Mouse (Mus musculus): ENCODE results near the gene Bcas1. TPM values are rescaled to one million over a fixed set of nuclear protein-coding genes. Genes with fewer than 3 reads are reported as not detected.
"Not testable (repeated sequence)": the region's sequence is repeated elsewhere in the genome, so short reads cannot be mapped to it uniquely, and the experiment has no call there.

The Bcas1 gene
- polyA plus RNA-seq (2012; rRNA removed): 0.33 and 0.42 TPM in 2 replicates

DNA sequence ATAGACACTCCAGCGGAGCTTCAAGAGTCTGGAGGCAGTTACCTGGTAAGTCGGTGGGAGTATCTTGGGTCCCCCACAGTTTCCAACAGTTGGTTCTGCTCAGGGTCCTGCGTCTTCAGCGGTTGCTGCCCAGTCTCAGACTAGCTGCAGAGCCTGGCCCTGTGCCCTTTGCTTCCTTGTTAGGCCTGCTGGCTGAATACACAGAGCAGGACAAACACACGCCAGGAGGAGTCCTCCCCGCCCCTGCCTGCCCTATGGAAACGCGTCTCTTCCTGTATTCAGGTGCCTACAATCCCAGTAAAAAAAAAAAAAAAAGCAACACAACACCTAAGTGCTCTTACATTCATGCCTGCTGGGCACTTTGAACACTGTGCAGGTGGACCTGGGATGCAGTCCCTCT, at the start of gene Bcas1:
Gene Bcas1, minus strand, starts transcription at position 142 of the 400 bp plus-strand sequence.
- DNase-seq (ENCODE audit: low read depth): no peak

DNA sequence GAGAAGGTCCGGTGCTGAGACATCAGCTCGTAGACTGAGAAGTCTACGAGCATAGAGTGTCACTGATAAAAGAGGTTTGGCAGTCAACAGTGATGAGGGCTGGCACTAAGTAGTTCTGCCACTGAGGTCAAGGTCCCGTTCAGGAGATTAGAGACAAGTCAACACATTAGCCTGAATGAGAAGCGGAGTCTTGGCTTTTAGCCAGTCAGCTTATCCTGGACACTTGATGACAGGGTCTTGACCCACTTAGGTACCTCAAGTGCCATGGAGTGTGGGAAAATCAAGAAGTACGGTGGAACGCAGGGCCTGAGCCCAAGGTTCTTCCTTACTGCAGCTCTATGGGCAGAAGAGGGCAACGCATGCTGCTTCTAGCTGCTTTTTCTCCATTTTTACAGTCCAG, 49.0 kb upstream of the Bcas1 start:
- no peak for DNase-seq (ENCODE audit: low read depth)

DNA sequence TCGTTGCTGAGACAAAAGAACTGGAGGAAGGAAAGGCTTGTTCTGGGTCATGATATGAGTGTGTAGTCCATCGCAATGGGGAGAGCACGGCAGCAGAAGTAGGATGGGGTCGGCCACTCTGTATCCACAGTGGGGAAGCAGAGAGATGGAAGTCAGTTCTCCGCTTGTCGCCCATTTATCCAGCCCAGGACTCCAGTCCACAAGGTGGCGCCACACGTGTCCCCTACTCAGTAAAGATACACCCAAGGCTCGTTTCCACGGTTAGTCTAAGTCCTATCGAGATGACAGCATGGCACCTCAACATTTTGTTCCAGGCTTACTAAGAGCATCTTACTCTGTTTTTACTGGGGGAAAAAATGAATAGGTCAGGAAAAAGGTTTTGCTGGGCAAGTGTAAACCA, 48.6 kb upstream of the Bcas1 start:
- no peak for DNase-seq (ENCODE audit: low read depth)

DNA sequence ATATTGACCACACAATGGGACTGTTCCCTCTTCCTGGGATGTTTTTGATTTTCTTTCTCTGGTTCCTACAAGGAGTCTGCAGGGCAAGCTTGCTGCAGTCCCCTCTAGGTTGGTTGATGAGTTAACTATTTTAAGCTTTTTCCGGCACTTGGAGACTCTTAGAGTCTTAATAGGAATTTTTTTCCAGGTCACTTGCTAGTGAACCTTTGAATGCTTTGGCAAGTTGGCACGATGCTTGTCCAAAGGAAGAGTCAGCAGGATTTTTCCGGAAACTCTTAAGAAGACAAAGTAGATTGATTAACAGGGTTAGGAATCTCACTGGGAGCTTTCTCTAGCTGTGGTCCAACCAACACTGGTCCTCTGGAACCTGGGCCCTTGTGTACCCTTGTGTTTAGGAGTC, 47.5 kb upstream of the Bcas1 start:
- no peak for DNase-seq (ENCODE audit: low read depth)

DNA sequence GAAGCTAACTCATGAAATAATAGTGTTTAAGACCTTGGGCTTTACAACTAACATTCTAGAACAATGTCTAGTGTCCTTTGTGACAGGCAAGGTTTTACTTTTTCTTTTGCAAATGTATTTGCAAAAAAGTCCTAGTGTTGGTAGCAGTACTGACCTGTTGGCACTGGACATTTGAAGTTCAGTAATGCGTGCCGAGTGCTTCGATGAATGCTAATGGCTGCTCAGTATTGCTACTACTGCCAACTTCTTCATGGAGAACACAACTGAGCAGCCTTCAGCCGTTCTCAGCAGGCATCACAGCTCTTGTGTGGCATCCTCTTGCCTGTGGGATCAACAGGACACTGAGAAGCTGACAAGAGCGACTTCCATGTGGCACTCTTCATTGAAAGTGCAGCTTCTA, 46.5 kb upstream of the Bcas1 start:
- DNase-seq (ENCODE audit: low read depth): no peak

DNA sequence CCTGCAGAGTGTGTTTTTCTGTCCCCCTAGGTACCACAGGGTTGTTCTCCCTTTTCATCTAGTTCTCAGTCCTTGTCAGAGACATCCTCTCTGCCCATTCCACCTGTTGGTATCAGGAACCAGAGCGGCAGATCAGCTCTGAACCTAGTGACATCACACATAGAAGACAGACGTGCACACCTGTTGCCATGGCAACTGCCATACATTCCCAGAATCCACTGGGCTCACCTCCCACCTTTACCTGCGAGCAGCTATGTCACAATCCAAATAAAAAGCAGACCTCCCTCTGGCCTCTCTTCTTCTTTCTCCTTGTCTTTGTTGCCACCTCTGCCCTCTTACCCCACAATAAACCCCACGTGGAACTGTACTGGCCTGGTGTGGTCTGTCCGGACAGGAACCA, 42.9 kb upstream of the Bcas1 start:
- DNase-seq (ENCODE audit: low read depth): no peak

DNA sequence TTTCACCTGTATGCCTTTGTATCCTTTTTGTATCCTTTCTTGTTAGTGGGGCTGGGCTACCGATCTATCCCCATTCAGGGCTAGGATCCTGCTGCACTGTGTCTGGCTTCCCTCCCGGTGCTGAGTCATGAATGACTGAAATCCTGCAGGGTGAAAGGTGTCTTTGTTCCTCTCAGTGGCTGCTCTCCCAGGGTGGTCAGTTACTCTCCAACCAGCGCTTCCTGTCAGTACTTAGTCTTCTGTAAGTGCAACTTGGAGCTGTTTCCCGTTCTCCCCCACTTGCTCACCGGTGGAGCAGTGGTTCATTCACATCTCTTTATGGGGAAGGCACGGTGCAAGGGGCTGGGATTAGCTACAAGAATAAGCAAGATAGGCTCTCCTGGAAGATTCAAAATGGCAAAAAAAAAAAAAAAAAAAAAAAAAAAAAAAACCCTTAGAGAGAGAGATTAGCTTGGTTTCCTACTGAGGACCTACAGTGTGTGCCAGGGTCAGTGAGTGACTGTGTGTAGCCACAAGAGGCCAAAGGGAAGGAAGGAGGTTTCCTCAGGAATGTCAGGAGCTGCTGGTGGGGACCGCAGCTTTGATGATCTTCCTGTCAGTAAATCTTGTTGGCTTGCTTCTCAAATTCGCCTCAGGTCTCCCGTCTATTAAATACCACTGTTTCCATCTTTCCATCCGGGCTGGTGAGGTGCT, 42.1 kb upstream of the Bcas1 start:
- DNase-seq (ENCODE audit: low read depth): no peak

DNA sequence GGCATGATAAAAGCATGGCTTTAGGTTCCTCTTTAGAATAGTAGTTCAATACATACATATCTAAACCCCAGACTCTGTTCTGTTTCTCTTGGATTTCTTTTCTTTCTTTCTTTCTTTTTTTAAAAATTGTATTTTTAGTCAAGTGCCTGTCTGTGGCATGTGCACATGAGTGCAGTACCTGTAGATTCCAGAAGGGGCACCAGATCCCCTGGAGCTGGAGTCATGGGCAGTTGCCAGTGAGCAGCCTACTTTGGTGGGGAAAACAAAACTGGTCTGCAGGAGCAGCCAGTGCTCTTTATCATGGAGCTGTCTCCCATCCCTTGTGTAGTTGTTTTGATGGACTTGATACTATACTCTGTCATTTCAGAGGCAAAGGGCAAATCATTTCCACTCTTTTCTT, 40.4 kb upstream of the Bcas1 start:
- no peak for DNase-seq (ENCODE audit: low read depth)

DNA sequence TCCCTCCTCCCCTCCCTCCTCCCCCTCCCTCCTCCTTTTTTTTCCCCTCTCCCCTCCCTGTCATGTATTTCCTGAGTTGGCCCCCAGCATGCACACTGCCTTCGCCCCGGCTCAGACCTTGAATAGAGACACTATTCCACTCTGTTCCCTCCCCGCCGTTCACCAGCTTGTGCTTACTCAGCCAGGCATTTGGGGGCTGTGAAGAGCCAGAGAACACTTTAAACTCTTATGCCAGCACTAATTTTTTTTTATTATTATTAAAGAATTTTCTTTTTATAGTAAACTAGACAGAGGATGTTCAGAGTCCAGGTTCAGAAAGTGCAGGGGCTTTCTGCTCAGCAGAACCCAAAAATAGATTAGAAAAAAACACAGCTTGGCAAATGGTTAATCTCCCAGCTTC, 37.2 kb upstream of the Bcas1 start:
- no peak for DNase-seq (ENCODE audit: low read depth)

DNA sequence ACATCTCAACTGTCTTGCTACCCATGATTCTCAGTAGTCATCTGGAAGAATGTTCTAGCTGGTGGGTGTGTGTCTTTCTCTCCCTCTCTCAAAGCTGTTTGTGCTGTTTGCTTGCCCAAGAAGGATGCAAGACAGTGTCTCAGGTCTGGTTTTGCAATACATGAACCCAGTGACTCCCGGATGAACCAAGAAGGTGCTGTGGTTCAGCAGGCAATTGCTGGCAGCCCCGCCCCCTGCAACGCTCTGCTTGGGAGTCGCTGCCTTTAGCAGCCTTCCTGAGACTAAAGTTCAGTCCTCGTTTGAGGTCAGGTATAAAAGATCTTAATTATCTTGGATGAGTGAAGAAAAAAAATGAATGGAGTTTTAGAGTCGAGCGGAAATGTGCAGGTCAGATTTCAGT, 34.0 kb upstream of the Bcas1 start:
- no peak for DNase-seq (ENCODE audit: low read depth)

DNA sequence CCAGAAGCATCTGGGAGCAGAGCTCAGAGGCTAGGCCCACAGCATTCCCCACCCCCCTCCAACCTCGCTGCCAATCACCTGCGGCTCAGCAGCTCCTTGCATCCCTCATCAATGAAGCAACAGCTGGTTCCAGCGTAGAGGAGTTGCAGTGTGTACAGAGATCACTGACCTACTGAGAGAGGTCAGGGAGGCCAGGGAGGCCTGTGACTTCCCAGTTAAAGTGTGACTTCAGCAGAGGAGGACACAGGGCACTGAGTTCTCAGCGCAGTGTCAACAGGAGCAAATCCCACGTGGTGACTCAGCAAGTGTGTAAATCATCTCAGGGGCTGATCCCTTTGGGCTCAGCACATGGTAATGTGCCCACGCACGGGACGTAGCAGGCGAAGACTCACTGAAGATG, 32.2 kb upstream of the Bcas1 start:
- DNase-seq (ENCODE audit: low read depth): no peak

DNA sequence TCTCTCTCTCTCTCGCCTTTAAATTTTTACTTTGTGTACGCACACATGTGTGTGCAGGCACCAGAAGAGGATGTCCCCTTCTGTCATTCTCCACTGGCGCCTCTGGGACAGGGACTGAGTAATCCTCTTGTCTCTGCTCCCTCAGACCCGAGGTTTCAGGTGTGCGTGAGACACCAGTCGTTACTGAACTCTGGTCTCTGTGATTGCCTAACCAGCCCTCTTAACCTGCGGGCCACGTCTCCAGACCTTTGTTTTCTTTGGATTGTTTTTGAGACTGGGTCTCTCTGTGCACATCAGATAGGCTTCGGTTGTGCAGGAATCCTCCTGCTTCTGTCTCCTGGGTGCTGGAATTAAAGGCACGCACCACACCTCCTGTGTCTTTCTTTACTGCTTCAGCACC, 31.5 kb upstream of the Bcas1 start:
- no peak for DNase-seq (ENCODE audit: low read depth)

DNA sequence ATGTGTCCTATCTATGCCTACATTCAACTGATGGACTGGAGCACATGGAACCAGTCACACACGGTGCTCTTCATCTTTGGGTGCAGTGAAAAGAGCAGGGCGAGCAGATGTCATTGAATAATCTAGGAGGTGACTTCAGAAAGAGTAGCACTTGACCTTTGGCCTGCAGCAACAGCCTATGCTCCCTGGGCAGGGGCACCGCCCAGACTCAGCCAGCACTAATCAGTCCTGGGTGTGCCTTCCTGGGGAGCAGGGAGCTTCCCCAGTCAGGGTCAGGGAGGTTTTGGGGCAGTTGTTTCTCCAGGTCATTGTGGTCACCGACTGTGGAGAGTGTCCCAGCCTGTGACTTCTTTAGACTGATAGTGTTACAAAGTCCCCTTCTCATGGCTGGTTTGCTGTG, 26.2 kb upstream of the Bcas1 start:
- not testable (repeated sequence) for DNase-seq (ENCODE audit: low read depth)

DNA sequence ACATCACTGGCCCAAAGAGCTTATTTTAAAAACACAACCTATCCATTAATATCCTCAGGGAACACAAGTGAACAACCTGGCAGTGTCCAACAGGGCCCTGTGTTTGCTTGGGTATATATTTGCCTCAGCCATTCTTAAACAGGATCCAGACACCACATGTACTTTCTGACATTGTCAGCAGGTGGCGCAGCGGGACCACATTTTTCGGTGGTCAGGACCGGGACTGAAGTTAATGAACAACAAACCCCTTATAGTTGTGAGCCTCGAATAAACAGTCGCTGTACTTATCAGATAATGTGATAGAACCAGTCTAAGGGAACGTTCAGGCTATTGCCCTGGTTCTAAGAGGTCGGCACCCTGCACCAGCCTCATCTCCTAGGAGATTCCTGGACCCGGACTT, 23.3 kb upstream of the Bcas1 start:
- DNase-seq (ENCODE audit: low read depth): no peak

DNA sequence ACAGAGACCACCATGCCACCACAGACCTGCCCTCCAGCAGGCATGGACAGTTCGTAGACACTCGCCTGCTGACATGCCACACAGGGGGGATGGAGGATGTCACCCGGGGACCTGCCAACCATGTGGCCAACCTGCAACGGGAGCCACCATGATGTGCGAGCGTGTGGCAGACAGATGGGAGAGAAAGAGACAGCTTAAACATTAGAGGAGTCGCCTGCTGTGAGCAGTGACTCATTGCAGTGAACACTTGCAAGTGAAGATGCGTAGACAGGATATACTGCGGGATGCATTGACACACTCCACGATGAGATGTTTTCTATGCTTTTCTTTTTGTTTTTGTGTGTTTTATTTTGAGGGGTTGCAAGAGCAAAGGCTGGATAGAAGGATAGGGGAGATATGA, 20.0 kb upstream of the Bcas1 start:
- DNase-seq (ENCODE audit: low read depth): no peak

DNA sequence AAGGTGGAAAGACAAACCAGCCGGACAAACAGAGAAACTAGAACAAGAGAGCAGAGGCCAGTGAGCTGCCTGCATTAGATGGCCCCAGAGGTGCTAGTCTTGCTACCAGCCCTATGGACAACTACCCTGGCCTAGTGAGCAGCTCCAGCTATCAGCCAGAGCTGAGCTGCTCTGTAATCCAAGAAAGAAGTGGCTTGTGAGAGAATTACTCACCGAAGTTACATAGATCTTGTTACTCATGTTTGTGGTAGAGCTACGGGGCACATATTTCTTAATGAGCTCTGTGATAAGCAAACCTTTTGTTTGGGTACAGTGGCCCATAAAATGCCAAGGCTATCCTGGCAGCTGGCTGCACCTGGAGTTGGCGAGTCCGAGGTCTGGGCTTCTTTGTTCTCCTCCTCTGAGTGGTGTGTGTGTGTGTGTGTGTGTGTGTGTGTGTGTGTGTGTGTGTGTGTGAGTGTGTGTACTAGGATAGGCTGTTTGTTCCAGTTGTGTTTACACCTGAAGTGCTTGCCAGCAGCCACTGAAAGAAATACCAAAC, 19.3 kb upstream of the Bcas1 start:
- no peak for DNase-seq (ENCODE audit: low read depth)

DNA sequence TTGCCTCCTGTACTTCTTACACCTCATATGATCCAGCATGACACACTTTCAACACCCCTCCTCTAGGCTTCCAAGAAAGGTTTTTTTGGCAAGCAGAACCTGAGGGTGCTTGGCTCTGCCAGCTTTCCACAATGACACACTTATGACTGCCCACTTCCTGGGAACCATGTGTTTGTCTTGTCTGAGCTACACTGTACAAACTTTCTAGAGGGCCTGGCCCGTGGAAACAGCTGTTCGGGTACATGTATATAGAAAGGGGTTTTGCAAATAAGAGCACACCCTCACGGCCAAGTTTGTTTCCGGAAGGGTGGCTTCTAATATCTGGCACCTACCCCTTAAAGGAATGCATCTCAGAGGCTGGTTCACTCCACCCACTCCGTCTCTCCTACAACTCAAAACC, 18.2 kb upstream of the Bcas1 start:
- no peak for DNase-seq (ENCODE audit: low read depth)

DNA sequence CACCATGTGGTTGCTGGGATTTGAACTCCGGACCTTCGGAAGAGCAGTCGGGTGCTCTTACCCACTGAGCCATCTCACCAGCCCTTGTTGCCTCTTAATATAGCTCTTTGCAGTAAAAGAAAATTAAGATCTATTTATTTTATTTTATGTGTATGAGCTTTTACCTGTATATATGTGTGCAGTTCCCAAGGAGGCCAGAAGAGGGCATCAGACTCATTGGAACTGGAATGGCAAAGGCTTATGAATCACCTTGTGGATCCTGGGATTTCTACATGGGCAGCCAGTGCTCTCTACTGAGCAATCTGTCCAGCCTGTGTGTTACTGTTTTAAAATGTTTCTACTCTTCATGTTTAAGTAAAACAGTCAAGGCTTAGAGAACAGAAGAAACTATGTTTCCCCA, 14.9 kb upstream of the Bcas1 start:
- no peak for DNase-seq (ENCODE audit: low read depth)

DNA sequence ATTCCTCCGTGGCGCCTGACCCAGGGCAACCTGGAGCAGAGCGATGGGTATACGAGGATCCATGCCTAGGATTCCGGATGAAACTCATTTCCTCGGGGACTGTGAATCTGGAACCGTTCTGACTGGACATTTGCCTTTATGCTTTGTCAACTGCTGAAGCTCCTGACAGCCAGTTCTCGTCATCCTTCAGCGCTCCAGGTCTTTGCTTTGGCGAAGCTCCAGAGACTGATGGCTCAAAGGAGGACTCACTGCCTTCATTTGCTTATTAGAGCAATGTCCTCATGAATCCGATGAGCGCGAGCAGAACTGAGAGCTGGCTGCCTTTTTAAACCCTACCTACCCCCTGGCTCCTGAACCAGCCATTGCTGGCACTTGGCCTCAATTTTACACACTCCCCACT, 11.1 kb upstream of the Bcas1 start:
- no peak for DNase-seq (ENCODE audit: low read depth)

DNA sequence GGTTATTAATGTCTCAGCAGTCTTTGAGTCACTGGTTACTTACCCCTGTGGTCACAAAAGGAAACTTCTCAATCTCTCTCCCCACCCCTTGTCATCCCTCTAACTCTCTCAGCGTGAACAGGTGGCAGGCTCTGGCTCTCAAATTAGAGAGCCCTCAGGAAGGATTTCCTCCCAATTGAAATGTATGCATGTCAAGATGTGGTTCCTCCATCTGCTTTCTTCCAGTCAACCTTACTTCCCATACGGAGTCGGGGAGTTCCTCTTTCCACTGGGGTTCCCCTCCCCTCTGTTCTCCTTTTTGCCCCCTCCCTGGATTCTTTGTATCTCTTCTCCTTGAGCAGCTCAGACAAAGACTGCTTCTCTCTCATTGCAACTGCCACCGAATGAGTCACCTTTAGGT, 8.6 kb upstream of the Bcas1 start:
- DNase-seq (ENCODE audit: low read depth): no peak

DNA sequence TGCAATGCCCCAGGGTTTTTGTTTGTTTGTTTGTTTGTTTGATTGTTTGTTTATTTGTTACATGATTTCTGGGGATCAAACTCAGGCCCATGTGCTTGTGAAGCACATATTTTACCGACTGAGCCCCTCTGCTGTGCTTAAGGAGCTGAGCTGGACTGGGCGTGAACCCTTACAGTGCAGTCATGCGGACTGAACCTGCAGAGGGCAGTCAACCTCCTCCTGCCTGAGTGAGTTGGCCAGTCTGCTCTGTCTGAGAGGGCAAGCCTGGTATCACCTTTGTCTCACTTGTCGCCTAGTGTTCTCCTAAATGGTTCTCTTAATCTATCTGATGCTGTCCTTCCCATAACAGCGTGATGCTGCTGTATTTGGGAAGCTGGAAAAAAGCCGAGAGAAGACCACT, 4.5 kb upstream of the Bcas1 start:
- no peak for DNase-seq (ENCODE audit: low read depth)

DNA sequence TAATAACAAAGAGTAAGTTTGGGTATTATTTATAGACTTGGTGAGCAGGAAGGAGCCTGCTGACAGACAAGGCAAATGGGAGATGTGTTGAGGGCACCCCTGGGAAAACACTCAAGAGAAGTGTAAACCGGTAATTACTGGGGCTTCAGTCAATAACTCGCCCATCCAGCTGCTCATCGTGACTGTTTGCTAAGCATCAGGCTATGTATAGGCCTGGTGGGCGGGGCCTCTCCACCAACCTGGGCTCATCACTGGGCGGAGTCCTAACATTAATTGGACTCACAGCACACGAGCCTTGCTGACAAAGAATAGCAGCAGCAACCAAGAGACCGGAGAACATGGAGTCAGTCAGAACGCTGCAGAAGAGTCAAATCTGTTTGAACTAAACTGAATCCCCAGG, 1.3 kb upstream of the Bcas1 start:
- DNase-seq (ENCODE audit: low read depth): no peak

DNA sequence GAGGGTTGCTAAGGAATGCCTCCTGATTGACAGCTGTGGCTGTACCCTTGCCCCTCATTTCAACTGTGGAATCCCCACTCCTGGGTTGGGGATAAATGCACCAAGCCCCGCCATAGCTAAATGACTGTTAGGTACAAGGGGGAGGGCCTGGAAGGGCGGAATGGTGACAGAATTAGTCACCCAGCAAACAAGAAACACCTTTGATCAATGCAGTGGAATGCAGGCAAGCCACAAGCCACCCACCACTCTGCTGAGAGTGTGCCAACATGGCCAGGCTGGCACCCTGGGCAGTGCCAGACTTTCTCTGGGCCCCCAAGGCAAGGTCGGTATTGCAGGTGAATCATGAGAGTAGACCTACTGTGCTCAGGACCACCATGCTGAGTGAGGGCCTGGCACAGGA, 3.5 kb downstream of the Bcas1 start:
- DNase-seq (ENCODE audit: low read depth): no peak

DNA sequence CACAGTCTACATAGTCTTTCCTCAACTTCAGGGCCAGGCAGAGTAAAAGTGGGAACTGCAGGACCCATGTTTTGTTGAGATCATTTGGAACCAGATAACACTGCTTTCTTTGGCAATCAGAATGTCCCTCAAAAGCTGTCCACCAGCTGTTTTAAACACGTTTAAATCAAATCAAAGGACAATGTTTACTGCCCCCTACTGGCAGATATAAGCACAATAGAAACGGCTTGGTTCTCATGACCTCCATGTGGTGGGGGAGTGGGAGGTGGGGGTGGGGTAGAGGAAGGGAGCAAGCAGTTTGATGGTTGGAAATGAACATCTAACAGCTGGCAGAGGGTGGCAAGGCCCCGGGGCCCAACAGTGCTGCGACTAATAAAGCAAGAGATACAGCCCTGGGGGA, 5.7 kb downstream of the Bcas1 start:
- DNase-seq (ENCODE audit: low read depth): no peak
